Mouse (Mus musculus): ENCODE measurements around the gene Slc25a47.

GRCm38 (mm10) chr12:108830358-108830757, 5.5 kb upstream of the Slc25a47 start:
- no peak for TF ChIP-seq CTCF (IDR thresholded peaks at IDR 0.05; ENCODE audit: borderline replicate concordance, control insufficient read depth, extremely low read depth, insufficient read depth, low read length, poor library complexity)
- no peak for TF ChIP-seq POLR2A (IDR thresholded peaks at IDR 0.05; ENCODE audit: control insufficient read depth, extremely low read depth, insufficient read depth, low read length, poor library complexity)

Measured in thymus, adult 2 months (tissue).